Mouse (Mus musculus): ENCODE results near the gene Dmpk. TPM values are rescaled to one million over a fixed set of nuclear protein-coding genes. Genes with fewer than 3 reads are reported as not detected.

The Dmpk gene
- 14.2 and 17.6 TPM in 2 replicates for polyA plus RNA-seq (2015; fragmentation: Nextera tagmentation; extraction: Ambion mirVana)

GRCm38 (mm10) chr7:19083701-19084100 lies at the start of gene Dmpk:
Gene Dmpk, plus strand, starts transcription at chr7:19083849.
- Histone ChIP-seq H3K27ac (ENCODE audit: low read depth) (peak within 1 kb of the TSS; percentile 44), H3K4me1 (ENCODE audit: insufficient read depth) (peaks cover 43% of the 10 kb centered on the region), H3K9me3 (ENCODE audit: low read length) (no peaks in the 10 kb centered on the region), H3K4me3 (ENCODE audit: low read depth, low read length) (peak within 1 kb of the TSS; percentile 34), H3K4me2 (ENCODE audit: low read depth, low read length) (peak within 1 kb of the TSS; percentile 51), H3K9ac (replicated peaks) (peak within 1 kb of the TSS; percentile 44; the same call in 1 of the 2 replicates), H3K27me3 (ENCODE audit: insufficient read depth, low read length) (peaks cover 44% of the 10 kb centered on the region), H3K36me3 (replicated peaks; ENCODE audit: insufficient read depth, low read length) (peaks cover 10% of the 10 kb centered on the region)
- DNase-seq: peak; percentile 29
- TF ChIP-seq CTCF (IDR thresholded peaks at IDR 0.05; ENCODE audit: low read depth) (no peak), EP300 (IDR thresholded peaks at IDR 0.05; ENCODE audit: low read depth) (no peak)
- ATAC-seq: peak; percentile 20; the same call in 1 of the 2 replicates
- 48% methylated on average over 10 of the region's 10 CpGs for WGBS (ENCODE audit: insufficient replicate concordance)

- peaks cover 87% of the 10 kb centered on the region for H3K36me3 ChIP-seq (replicated peaks; ENCODE audit: insufficient read depth, low read length)
- no peak overlapping the region for H3K4me2 ChIP-seq (ENCODE audit: low read depth, low read length)
- ATAC-seq (peak; percentile 44; the same call in 1 of the 2 replicates), DNase-seq (no peak)
- H3K27me3 ChIP-seq (ENCODE audit: insufficient read depth, low read length): no peaks in the 10 kb centered on the region
- H3K9ac ChIP-seq (replicated peaks): no peak overlapping the region
- 93% methylated on average over 6 of the region's 6 CpGs for WGBS (ENCODE audit: insufficient replicate concordance)
- TF ChIP-seq EP300 (IDR thresholded peaks at IDR 0.05; ENCODE audit: low read depth): no peak
- no peak for TF ChIP-seq CTCF (IDR thresholded peaks at IDR 0.05; ENCODE audit: low read depth)
- no peak overlapping the region for H3K4me3 ChIP-seq (ENCODE audit: low read depth, low read length)
- no peaks in the 10 kb centered on the region for H3K4me1 ChIP-seq (ENCODE audit: insufficient read depth)
- no peak overlapping the region for H3K27ac ChIP-seq (ENCODE audit: low read depth)
- H3K9me3 ChIP-seq (ENCODE audit: low read length): no peaks in the 10 kb centered on the region
Measured at GRCm38 (mm10) chr7:19044616-19045015, 39.0 kb upstream of the Dmpk start.

DNA sequence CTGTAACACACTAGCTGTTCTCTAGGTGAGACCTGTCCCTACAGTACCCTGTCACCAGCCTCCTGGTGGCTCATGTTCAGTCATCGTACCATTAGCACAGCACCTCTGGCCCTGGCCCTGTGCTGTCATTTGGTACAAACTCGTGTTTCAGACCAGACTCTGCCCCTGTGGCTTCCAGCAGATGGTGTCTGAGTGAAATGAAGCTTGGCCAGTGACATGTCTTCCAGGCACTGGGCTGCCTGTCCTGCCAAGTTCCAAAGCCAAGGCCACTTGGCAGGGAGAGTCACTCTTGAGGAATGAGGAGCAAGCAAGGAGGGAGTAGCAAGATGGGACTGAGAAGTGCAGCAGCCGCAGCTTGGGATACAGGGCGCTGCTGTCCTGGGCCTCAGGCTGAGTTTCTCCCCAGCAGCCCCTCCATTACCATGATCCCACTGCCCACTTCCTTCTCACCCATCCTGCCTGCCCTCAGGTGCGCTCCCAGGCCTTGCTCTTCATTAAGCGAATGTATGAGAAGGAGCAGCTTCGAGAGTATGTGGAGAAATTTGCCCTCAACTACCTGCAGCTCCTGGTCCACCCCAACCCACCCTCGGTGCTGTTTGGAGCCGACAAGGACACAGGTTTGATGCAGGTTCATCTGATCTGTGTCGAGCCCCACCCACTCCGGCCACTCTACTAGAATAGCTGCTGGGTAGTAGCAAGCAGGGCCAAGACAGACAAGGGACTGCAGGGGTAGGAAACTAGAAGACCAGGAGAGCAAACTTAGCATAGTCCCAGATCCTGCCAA lies 37.2 kb upstream of the Dmpk start:
- Histone ChIP-seq H3K4me3 (ENCODE audit: low read depth, low read length) (no peak overlapping the region), H3K4me1 (ENCODE audit: insufficient read depth) (no peaks in the 10 kb centered on the region), H3K36me3 (replicated peaks; ENCODE audit: insufficient read depth, low read length) (peaks cover 87% of the 10 kb centered on the region), H3K9me3 (ENCODE audit: low read length) (no peaks in the 10 kb centered on the region), H3K4me2 (ENCODE audit: low read depth, low read length) (no peak overlapping the region), H3K27ac (ENCODE audit: low read depth) (no peak overlapping the region), H3K9ac (replicated peaks) (no peak overlapping the region), H3K27me3 (ENCODE audit: insufficient read depth, low read length) (no peaks in the 10 kb centered on the region)
- DNase-seq (no peak), ATAC-seq (no peak)
- TF ChIP-seq EP300 (IDR thresholded peaks at IDR 0.05; ENCODE audit: low read depth) (no peak), CTCF (IDR thresholded peaks at IDR 0.05; ENCODE audit: low read depth) (no peak)
- WGBS (ENCODE audit: insufficient replicate concordance): 81% methylated on average over 11 of the region's 11 CpGs

DNA sequence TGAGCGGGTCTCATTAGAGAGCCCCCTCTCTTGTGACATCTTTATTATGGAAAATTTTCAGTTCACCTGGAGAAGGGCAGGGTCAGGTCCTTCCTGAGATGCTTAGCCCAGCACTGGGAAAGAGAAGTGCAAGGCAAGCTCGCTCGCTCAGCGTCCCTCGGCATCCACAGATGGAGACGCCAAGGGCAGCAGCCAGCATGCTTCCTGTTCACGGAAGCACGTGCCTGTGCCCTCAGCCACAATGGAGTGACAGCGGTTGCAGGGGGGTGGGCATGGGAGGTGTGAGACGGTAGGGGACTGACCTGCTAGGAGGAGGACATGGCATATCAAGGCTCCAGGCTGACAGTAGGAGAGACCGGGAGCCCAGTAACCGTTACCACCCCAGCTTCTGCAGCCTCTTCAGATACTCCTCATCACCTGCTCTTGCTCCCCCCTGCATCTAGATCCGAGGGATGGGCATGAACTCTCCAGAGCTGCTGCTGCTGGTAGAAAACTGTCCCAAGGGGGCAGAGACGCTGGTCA lies 35.6 kb upstream of the Dmpk start:
- DNase-seq (no peak), ATAC-seq (no peak)
- Histone ChIP-seq H3K36me3 (replicated peaks; ENCODE audit: insufficient read depth, low read length) (peaks cover 72% of the 10 kb centered on the region), H3K27ac (ENCODE audit: low read depth) (no peak overlapping the region), H3K4me1 (ENCODE audit: insufficient read depth) (no peaks in the 10 kb centered on the region), H3K4me3 (ENCODE audit: low read depth, low read length) (no peak overlapping the region), H3K27me3 (ENCODE audit: insufficient read depth, low read length) (no peaks in the 10 kb centered on the region), H3K9ac (replicated peaks) (no peak overlapping the region), H3K4me2 (ENCODE audit: low read depth, low read length) (no peak overlapping the region), H3K9me3 (ENCODE audit: low read length) (no peaks in the 10 kb centered on the region)
- TF ChIP-seq EP300 (IDR thresholded peaks at IDR 0.05; ENCODE audit: low read depth) (no peak), CTCF (IDR thresholded peaks at IDR 0.05; ENCODE audit: low read depth) (no peak)
- 79% methylated on average over 14 of the region's 14 CpGs for WGBS (ENCODE audit: insufficient replicate concordance)

- no peak for ATAC-seq
- H3K36me3 ChIP-seq (replicated peaks; ENCODE audit: insufficient read depth, low read length): peaks cover 64% of the 10 kb centered on the region
Measured at GRCm38 (mm10) chr7:19049252-19049651, 34.4 kb upstream of the Dmpk start.

DNA sequence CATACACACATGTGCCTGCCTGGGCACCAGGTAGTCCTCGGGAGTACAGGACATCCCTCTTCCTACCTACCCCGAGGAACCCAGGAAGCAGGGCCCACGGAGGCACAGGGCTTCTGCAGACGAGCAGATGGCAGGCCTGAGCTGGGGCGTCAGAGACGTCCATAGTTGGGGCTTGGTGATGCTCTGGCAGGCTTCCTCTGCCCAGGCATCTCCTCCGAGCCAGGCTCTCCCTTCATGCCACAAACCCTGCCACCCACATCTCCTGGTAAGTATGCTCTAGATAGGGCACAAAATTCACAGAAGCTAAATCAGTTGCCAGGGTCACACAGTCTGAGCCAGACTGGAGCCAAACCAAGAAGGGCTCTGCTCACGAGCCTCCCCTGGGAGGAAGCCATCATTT lies 33.5 kb upstream of the Dmpk start:
- WGBS (ENCODE audit: insufficient replicate concordance): 73% methylated on average over 8 of the region's 8 CpGs
- Histone ChIP-seq H3K4me2 (ENCODE audit: low read depth, low read length) (no peak overlapping the region), H3K4me1 (ENCODE audit: insufficient read depth) (no peaks in the 10 kb centered on the region), H3K4me3 (ENCODE audit: low read depth, low read length) (no peak overlapping the region), H3K27ac (ENCODE audit: low read depth) (no peak overlapping the region), H3K36me3 (replicated peaks; ENCODE audit: insufficient read depth, low read length) (peaks cover 58% of the 10 kb centered on the region), H3K27me3 (ENCODE audit: insufficient read depth, low read length) (no peaks in the 10 kb centered on the region), H3K9me3 (ENCODE audit: low read length) (no peaks in the 10 kb centered on the region), H3K9ac (replicated peaks) (no peak overlapping the region)
- no peak for TF ChIP-seq CTCF (IDR thresholded peaks at IDR 0.05; ENCODE audit: low read depth)
- no peak for TF ChIP-seq EP300 (IDR thresholded peaks at IDR 0.05; ENCODE audit: low read depth)
- DNase-seq: no peak
- no peak for ATAC-seq

More at GRCm38 (mm10) chr7:19049252-19049651, 34.4 kb upstream of the Dmpk start:
- WGBS (ENCODE audit: insufficient replicate concordance): 83% methylated on average over 5 of the region's 5 CpGs
- no peak for DNase-seq
- no peak overlapping the region for H3K4me3 ChIP-seq (ENCODE audit: low read depth, low read length)
- H3K4me1 ChIP-seq (ENCODE audit: insufficient read depth): no peaks in the 10 kb centered on the region
- no peaks in the 10 kb centered on the region for H3K9me3 ChIP-seq (ENCODE audit: low read length)
- H3K4me2 ChIP-seq (ENCODE audit: low read depth, low read length): no peak overlapping the region
- no peak for TF ChIP-seq CTCF (IDR thresholded peaks at IDR 0.05; ENCODE audit: low read depth)
- TF ChIP-seq EP300 (IDR thresholded peaks at IDR 0.05; ENCODE audit: low read depth): no peak
- no peak overlapping the region for H3K27ac ChIP-seq (ENCODE audit: low read depth)
- no peak overlapping the region for H3K9ac ChIP-seq (replicated peaks)
- no peaks in the 10 kb centered on the region for H3K27me3 ChIP-seq (ENCODE audit: insufficient read depth, low read length)

All from liver, postnatal 0 days (tissue).